Mouse (Mus musculus) ES-Bruce4 (cell line): ENCODE data around the gene Scamp1.

ENCODE experiments used
- CTCF ChIP-seq: IDR thresholded peaks from one replicate; pipeline ENCODE4 v1.8.1; 2011; ENCODE audit warnings: low read depth, low read length
- EP300 ChIP-seq: IDR thresholded peaks from 2 replicates; pipeline ENCODE4 v1.6.1; 2011; ENCODE audit warnings: low read depth, low read length; ENCODE audit not compliant: insufficient read depth
- POLR2A ChIP-seq: IDR thresholded peaks from one replicate; pipeline ENCODE4 v1.8.1; 2011; ENCODE audit warnings: low read length; ENCODE audit not compliant: insufficient read depth

- no peak for TF ChIP-seq CTCF
- TF ChIP-seq POLR2A: no peak
- TF ChIP-seq EP300: no peak
Measured at GRCm38 (mm10) chr13:94183372-94184021, 102.2 kb downstream of the Scamp1 start.
